Mouse (Mus musculus) midbrain, embryonic 13.5 days (tissue): ENCODE data around the gene Rgcc. TPM values are rescaled to one million over a fixed set of nuclear protein-coding genes. Genes with fewer than 3 reads are reported as not detected.

ENCODE experiments used
- ATAC-seq: fragments of 200-750 bp; cut with Nextera tagmentation; 2 replicates; pipeline ENCODE4 v1.8.0; 2017; ENCODE audit warnings: mild to moderate bottlenecking, moderate TSS enrichment, moderate library complexity
- H3K27ac ChIP-seq: fragments of 300-500 bp; sonication (generic); 2 replicates; pipeline ENCODE4 v1.5.1; 2015; ENCODE audit warnings: inconsistent platforms, mild to moderate bottlenecking, moderate library complexity
- H3K27me3 ChIP-seq: fragments of 300-500 bp; sonication (generic); 2 replicates; pipeline ENCODE4 v1.6.1; 2015; ENCODE audit warnings: mild to moderate bottlenecking, inconsistent platforms
- H3K36me3 ChIP-seq: fragments of 300-500 bp; sonication (generic); 2 replicates; pipeline ENCODE4 v1.6.1; 2015; ENCODE audit warnings: mild to moderate bottlenecking, inconsistent platforms
- H3K4me1 ChIP-seq: fragments of 300-500 bp; sonication (generic); replicated peaks from 2 replicates; pipeline ENCODE4 v1.6.1; 2015; ENCODE audit warnings: inconsistent platforms
- H3K4me2 ChIP-seq: fragments of 300-500 bp; sonication (generic); replicated peaks from 2 replicates; pipeline ENCODE4 v1.6.1; 2015; ENCODE audit warnings: moderate library complexity, mild to moderate bottlenecking, inconsistent platforms
- H3K4me3 ChIP-seq: fragments of 300-500 bp; sonication (generic); replicated peaks from 2 replicates; pipeline ENCODE4 v1.5.1; 2015; ENCODE audit warnings: mild to moderate bottlenecking, inconsistent platforms
- H3K9ac ChIP-seq: fragments of 300-500 bp; sonication (generic); replicated peaks from 2 replicates; pipeline ENCODE4 v1.6.1; 2015; ENCODE audit warnings: mild to moderate bottlenecking, inconsistent platforms
- H3K9me3 ChIP-seq: fragments of 300-500 bp; sonication (generic); 2 replicates; pipeline ENCODE4 v1.6.1; 2016; ENCODE audit warnings: mild to moderate bottlenecking, inconsistent platforms
- WGBS: fragments of 180-500 bp; shearing (Covaris S2); methylation state at CpG from one replicate; pipeline ENCODE4 v1.1.7; 2015; 5-methylcytosine and 5-hydroxymethylcytosine counted together
- polyA plus RNA-seq: library from polyadenylated mRNA; unstranded; fragments of >200 nt; fragmentation: Nextera tagmentation; extraction: Ambion mirVana; gene quantifications from 2 replicates; pipeline ENCODE4 v1.2.1, GENCODE M21; 2015

Gene Rgcc
- polyA plus RNA-seq, result 10.4 and 13.7 TPM in 2 replicates

- WGBS, result under 1% methylated on average over 34 of the region's 34 CpGs
- Histone ChIP-seq H3K36me3 (no peaks in the 10 kb centered on the region), H3K27ac (no peak within 1 kb of the TSS), H3K4me1 (peaks cover 19% of the 10 kb centered on the region), H3K9ac (peak within 1 kb of the TSS; percentile 63), H3K27me3 (peaks cover 57% of the 10 kb centered on the region), H3K4me3 (peak within 1 kb of the TSS; percentile 57), H3K4me2 (peak within 1 kb of the TSS; percentile 99), H3K9me3 (no peaks in the 10 kb centered on the region)
- ATAC-seq, result peak; percentile 97
Observed at GRCm38 (mm10) chr14:79301466-79301875, at the start of gene Rgcc. Rgcc (minus strand) TSS chr14:79301645.

GRCm38 (mm10) chr14:79346384-79346783, 44.9 kb upstream of the Rgcc start:
- Histone ChIP-seq H3K27ac (no peak overlapping the region), H3K36me3 (peaks cover 36% of the 10 kb centered on the region)

GRCm38 (mm10) chr14:79335613-79336012, 34.2 kb upstream of the Rgcc start:
- no peaks in the 10 kb centered on the region for H3K9me3 ChIP-seq
- no peak for ATAC-seq
- no peak overlapping the region for H3K4me2 ChIP-seq
- H3K4me1 ChIP-seq, result peaks cover 6% of the 10 kb centered on the region; the same call in 1 of the 2 replicates
- no peak overlapping the region for H3K27ac ChIP-seq
- no peak overlapping the region for H3K9ac ChIP-seq
- H3K27me3 ChIP-seq, result no peaks in the 10 kb centered on the region
- H3K36me3 ChIP-seq, result peaks cover 37% of the 10 kb centered on the region
- H3K4me3 ChIP-seq, result no peak overlapping the region
- WGBS, result 98% methylated on average over 3 of the region's 3 CpGs

More at GRCm38 (mm10) chr14:79346384-79346783, 44.9 kb upstream of the Rgcc start:
- no peaks in the 10 kb centered on the region for H3K9me3 ChIP-seq
- no peaks in the 10 kb centered on the region for H3K27me3 ChIP-seq
- H3K4me2 ChIP-seq, result no peak overlapping the region
- no peak overlapping the region for H3K9ac ChIP-seq
- WGBS, result 88% methylated on average over 3 of the region's 3 CpGs
- no peak overlapping the region for H3K4me3 ChIP-seq
- no peak for ATAC-seq
- H3K4me1 ChIP-seq, result no peaks in the 10 kb centered on the region

- no peaks in the 10 kb centered on the region for H3K27me3 ChIP-seq
- peaks cover 6% of the 10 kb centered on the region; the same call in 1 of the 2 replicates for H3K4me1 ChIP-seq
- no peaks in the 10 kb centered on the region for H3K9me3 ChIP-seq
- H3K27ac ChIP-seq, result no peak overlapping the region
- H3K4me3 ChIP-seq, result no peak overlapping the region
- no peak for ATAC-seq
- 71% methylated on average over 7 of the region's 7 CpGs for WGBS
- H3K36me3 ChIP-seq, result peaks cover 18% of the 10 kb centered on the region
- no peak overlapping the region for H3K9ac ChIP-seq
- H3K4me2 ChIP-seq, result no peak overlapping the region
Observed at GRCm38 (mm10) chr14:79331936-79332335, 30.5 kb upstream of the Rgcc start.

- Histone ChIP-seq H3K4me1 (peaks cover 6% of the 10 kb centered on the region; the same call in 1 of the 2 replicates), H3K36me3 (peaks cover 10% of the 10 kb centered on the region), H3K27me3 (no peaks in the 10 kb centered on the region), H3K9ac (no peak overlapping the region), H3K27ac (no peak overlapping the region), H3K9me3 (no peaks in the 10 kb centered on the region), H3K4me3 (peak overlapping the region; percentile 18; the same call in 1 of the 2 replicates), H3K4me2 (peak overlapping the region; percentile 37)
- WGBS, result 47% methylated on average over 16 of the region's 16 CpGs
- ATAC-seq, result peak; percentile 36; the same call in 1 of the 2 replicates
Observed at GRCm38 (mm10) chr14:79330944-79331561, 29.6 kb upstream of the Rgcc start.

GRCm38 (mm10) chr14:79327033-79327432, 25.6 kb upstream of the Rgcc start:
- no peaks in the 10 kb centered on the region for H3K9me3 ChIP-seq
- H3K27ac ChIP-seq, result no peak overlapping the region
- H3K4me1 ChIP-seq, result peaks cover 6% of the 10 kb centered on the region
- H3K4me3 ChIP-seq, result no peak overlapping the region
- WGBS, result 31% methylated on average over 5 of the region's 5 CpGs
- H3K36me3 ChIP-seq, result no peaks in the 10 kb centered on the region
- no peaks in the 10 kb centered on the region for H3K27me3 ChIP-seq
- ATAC-seq, result no peak
- no peak overlapping the region for H3K4me2 ChIP-seq
- H3K9ac ChIP-seq, result no peak overlapping the region

GRCm38 (mm10) chr14:79324112-79324840, 22.8 kb upstream of the Rgcc start:
- WGBS, result 84% methylated on average over 10 of the region's 10 CpGs
- Histone ChIP-seq H3K4me2 (no peak overlapping the region), H3K9ac (no peak overlapping the region), H3K9me3 (no peaks in the 10 kb centered on the region), H3K4me3 (no peak overlapping the region), H3K36me3 (no peaks in the 10 kb centered on the region), H3K27ac (no peak overlapping the region), H3K27me3 (no peaks in the 10 kb centered on the region), H3K4me1 (no peaks in the 10 kb centered on the region; the same call in 1 of the 2 replicates)
- no peak for ATAC-seq

GRCm38 (mm10) chr14:79321881-79322280, 20.4 kb upstream of the Rgcc start:
- Histone ChIP-seq H3K27me3 (no peaks in the 10 kb centered on the region), H3K4me1 (no peaks in the 10 kb centered on the region; the same call in 1 of the 2 replicates), H3K36me3 (no peaks in the 10 kb centered on the region), H3K4me2 (no peak overlapping the region), H3K27ac (no peak overlapping the region), H3K9ac (no peak overlapping the region), H3K9me3 (no peaks in the 10 kb centered on the region), H3K4me3 (no peak overlapping the region)
- WGBS, result 92% methylated on average over 5 of the region's 5 CpGs
- no peak for ATAC-seq

GRCm38 (mm10) chr14:79321152-79321551, 19.7 kb upstream of the Rgcc start:
- H3K4me3 ChIP-seq, result no peak overlapping the region
- WGBS, result 24% methylated on average over 8 of the region's 8 CpGs
- H3K27me3 ChIP-seq, result no peaks in the 10 kb centered on the region

GRCm38 (mm10) chr14:79317602-79318001, 16.2 kb upstream of the Rgcc start:
- H3K4me1 ChIP-seq, result 0 out of 2 replicates have a peak, but pooled peaks cover 2% of the 10 kb centered on the region
- H3K9ac ChIP-seq, result no peak overlapping the region
- no peaks in the 10 kb centered on the region for H3K9me3 ChIP-seq
- WGBS, result 61% methylated on average over 2 of the region's 2 CpGs
- H3K27ac ChIP-seq, result no peak overlapping the region
- H3K27me3 ChIP-seq, result no peaks in the 10 kb centered on the region
- no peaks in the 10 kb centered on the region for H3K36me3 ChIP-seq
- no peak for ATAC-seq
- H3K4me3 ChIP-seq, result no peak overlapping the region
- H3K4me2 ChIP-seq, result no peak overlapping the region

More at GRCm38 (mm10) chr14:79321152-79321551, 19.7 kb upstream of the Rgcc start:
- Histone ChIP-seq H3K36me3 (no peaks in the 10 kb centered on the region), H3K27ac (no peak overlapping the region), H3K4me2 (no peak overlapping the region), H3K4me1 (no peaks in the 10 kb centered on the region; the same call in 1 of the 2 replicates), H3K9me3 (no peaks in the 10 kb centered on the region), H3K9ac (no peak overlapping the region)
- ATAC-seq, result peak; percentile 83

GRCm38 (mm10) chr14:79315877-79316276, 14.4 kb upstream of the Rgcc start:
- WGBS, result 71% methylated on average over 7 of the region's 7 CpGs
- 0 out of 2 replicates have a peak, but pooled peaks cover 2% of the 10 kb centered on the region for H3K4me1 ChIP-seq
- H3K4me2 ChIP-seq, result no peak overlapping the region
- no peak overlapping the region for H3K27ac ChIP-seq
- no peak overlapping the region for H3K9ac ChIP-seq
- H3K27me3 ChIP-seq, result no peaks in the 10 kb centered on the region
- ATAC-seq, result no peak
- no peaks in the 10 kb centered on the region for H3K9me3 ChIP-seq
- no peaks in the 10 kb centered on the region for H3K36me3 ChIP-seq
- no peak overlapping the region for H3K4me3 ChIP-seq
